Mouse (Mus musculus): ENCODE measurements around the gene Nsg2. TPM values are rescaled to one million over a fixed set of nuclear protein-coding genes. Genes with fewer than 3 reads are reported as not detected.
A peak's percentile ranks its signal among the peaks of the same experiment; 100 is the strongest.
"Not testable (repeated sequence)": the region's sequence is repeated elsewhere in the genome, so short reads cannot be mapped to it uniquely, and the experiment has no call there.

Gene Nsg2
- not detected for polyA plus RNA-seq (2021)

GRCm38 (mm10) chr11:32000281-32000680, at the start of gene Nsg2:
Gene Nsg2 (plus strand): TSS chr11:32000463.
- CTCF ChIA-PET, result no interaction called here
- in situ Hi-C loops (cut with MboI; ENCODE audit: low pct_unique_long_range_greater_than_20kb), result no loop called here
- TF ChIP-seq CTCF (IDR thresholded peaks at IDR 0.05), result peak; percentile 50
- no peak for DNase-seq (ENCODE audit: low read depth, low spot score)
- POLR2A ChIA-PET, result no interaction called here
- no peak for ATAC-seq
- H3K27me3 ChIP-seq, result peaks cover 3% of the 10 kb centered on the region

GRCm38 (mm10) chr11:31960071-31960470, 40.2 kb upstream of the Nsg2 start:
- DNase-seq (ENCODE audit: low read depth, low spot score) (no peak), ATAC-seq (no peak)
- ChIA-PET CTCF (interaction anchor here (1.1 kb wide), 1 partner anchor 202 kb away, joined by 3 read pairs; no protein-coding TSS in a partner anchor), POLR2A (no interaction called here)
- TF ChIP-seq CTCF (IDR thresholded peaks at IDR 0.05), result no peak
- H3K27me3 ChIP-seq, result no peaks in the 10 kb centered on the region
- in situ Hi-C loops (cut with MboI; ENCODE audit: low pct_unique_long_range_greater_than_20kb), result loop anchor here (25.0 kb wide), 1 partner anchor 698 kb away; no protein-coding TSS in a partner anchor

- no peak for ATAC-seq
- TF ChIP-seq CTCF (IDR thresholded peaks at IDR 0.05), result no peak
- DNase-seq (ENCODE audit: low read depth, low spot score), result no peak
- ChIA-PET POLR2A (no interaction called here), CTCF (interaction anchor here (1.6 kb wide), 1 partner anchor 9 kb away, joined by 5 read pairs; no protein-coding TSS in a partner anchor)
- in situ Hi-C loops (cut with MboI; ENCODE audit: low pct_unique_long_range_greater_than_20kb), result loop anchor here (25.0 kb wide), 1 partner anchor 702 kb away; no protein-coding TSS in a partner anchor
- peaks cover 7% of the 10 kb centered on the region for H3K27me3 ChIP-seq
Measured at GRCm38 (mm10) chr11:31963993-31964392, 36.3 kb upstream of the Nsg2 start.

GRCm38 (mm10) chr11:31965256-31966134, 34.8 kb upstream of the Nsg2 start, which contains the start of gene 4930524B15Rik:
Gene 4930524B15Rik (plus strand): TSS chr11:31965592.
- ChIA-PET CTCF (no interaction called here), POLR2A (no interaction called here)
- in situ Hi-C loops (cut with MboI; ENCODE audit: low pct_unique_long_range_greater_than_20kb), result loop anchor here (25.0 kb wide), 1 partner anchor 703 kb away; no protein-coding TSS in a partner anchor
- no peak for DNase-seq (ENCODE audit: low read depth, low spot score)
- ATAC-seq, result no peak
- H3K27me3 ChIP-seq, result peaks cover 11% of the 10 kb centered on the region
- no peak for TF ChIP-seq CTCF (IDR thresholded peaks at IDR 0.05)

- ChIA-PET POLR2A (interaction anchor here (0.6 to 1.0 kb wide), 2 partner anchors 284 to 1616 kb away, joined by 3 read pairs; no protein-coding TSS in a partner anchor), CTCF (no interaction called here)
- peaks cover 16% of the 10 kb centered on the region for H3K27me3 ChIP-seq
- in situ Hi-C loops (cut with MboI; ENCODE audit: low pct_unique_long_range_greater_than_20kb), result loop anchor here (25.0 kb wide), 1 partner anchor 712 kb away; no protein-coding TSS in a partner anchor
- DNase-seq (ENCODE audit: low read depth, low spot score) (no peak), ATAC-seq (no peak)
- TF ChIP-seq CTCF (IDR thresholded peaks at IDR 0.05), result no peak
Measured at GRCm38 (mm10) chr11:31974132-31974531, 26.1 kb upstream of the Nsg2 start.

GRCm38 (mm10) chr11:31974826-31975225, 25.4 kb upstream of the Nsg2 start:
- ATAC-seq (no peak), DNase-seq (ENCODE audit: low read depth, low spot score) (no peak)
- ChIA-PET CTCF (no interaction called here), POLR2A (interaction anchor here (1.0 kb wide), 1 partner anchor 285 kb away, joined by 3 read pairs; no protein-coding TSS in a partner anchor)
- peaks cover 16% of the 10 kb centered on the region for H3K27me3 ChIP-seq
- in situ Hi-C loops (cut with MboI; ENCODE audit: low pct_unique_long_range_greater_than_20kb), result loop anchor here (25.0 kb wide), 1 partner anchor 713 kb away; no protein-coding TSS in a partner anchor
- TF ChIP-seq CTCF (IDR thresholded peaks at IDR 0.05), result no peak

- peaks cover 11% of the 10 kb centered on the region for H3K27me3 ChIP-seq
Measured at GRCm38 (mm10) chr11:31975678-31976077, 24.6 kb upstream of the Nsg2 start.

GRCm38 (mm10) chr11:31976137-31976536, 24.1 kb upstream of the Nsg2 start:
- DNase-seq (ENCODE audit: low read depth, low spot score), result no peak
- TF ChIP-seq CTCF (IDR thresholded peaks at IDR 0.05), result no peak
- ChIA-PET POLR2A (no interaction called here), CTCF (no interaction called here)
- H3K27me3 ChIP-seq, result peaks cover 11% of the 10 kb centered on the region
- in situ Hi-C loops (cut with MboI; ENCODE audit: low pct_unique_long_range_greater_than_20kb), result no loop called here
- no peak for ATAC-seq

More at GRCm38 (mm10) chr11:31975678-31976077, 24.6 kb upstream of the Nsg2 start:
- ATAC-seq (no peak), DNase-seq (ENCODE audit: low read depth, low spot score) (no peak)
- TF ChIP-seq CTCF (IDR thresholded peaks at IDR 0.05), result no peak
- CTCF ChIA-PET, result no interaction called here
- in situ Hi-C loops (cut with MboI; ENCODE audit: low pct_unique_long_range_greater_than_20kb), result no loop called here
- POLR2A ChIA-PET, result no interaction called here

- in situ Hi-C loops (cut with MboI; ENCODE audit: low pct_unique_long_range_greater_than_20kb); DNase-seq (ENCODE audit: low read depth, low spot score); CTCF ChIA-PET; H3K27me3 ChIP-seq; ATAC-seq; POLR2A ChIA-PET: not testable (repeated sequence)
Measured at GRCm38 (mm10) chr11:31980089-31980488, 20.2 kb upstream of the Nsg2 start.

GRCm38 (mm10) chr11:31981830-31982229, 18.4 kb upstream of the Nsg2 start:
- in situ Hi-C loops (cut with MboI; ENCODE audit: low pct_unique_long_range_greater_than_20kb), result no loop called here
- POLR2A ChIA-PET, result no interaction called here
- peaks cover 13% of the 10 kb centered on the region for H3K27me3 ChIP-seq
- no peak for DNase-seq (ENCODE audit: low read depth, low spot score)
- no peak for ATAC-seq
- TF ChIP-seq CTCF (IDR thresholded peaks at IDR 0.05), result no peak
- CTCF ChIA-PET, result no interaction called here

- CTCF ChIA-PET; ATAC-seq; in situ Hi-C loops (cut with MboI; ENCODE audit: low pct_unique_long_range_greater_than_20kb); DNase-seq (ENCODE audit: low read depth, low spot score); POLR2A ChIA-PET: not testable (repeated sequence)
- H3K27me3 ChIP-seq, result peaks cover 13% of the 10 kb centered on the region
Measured at GRCm38 (mm10) chr11:31982247-31982943, 17.9 kb upstream of the Nsg2 start.
